Mouse (Mus musculus): ENCODE results near the gene Plekho1.

- TF ChIP-seq EP300 (IDR thresholded peaks at IDR 0.05; ENCODE audit: insufficient read depth, low read depth, low read length): no peak
- TF ChIP-seq CTCF (IDR thresholded peaks at IDR 0.05): no peak
Observed at GRCm38 (mm10) chr3:96027875-96028274, 32.1 kb upstream of the Plekho1 start.

Measured in heart, adult 2 months (tissue).